Mouse (Mus musculus) MN1 (cell line): ENCODE measurements around the gene Kcnj10.

Experiments
- DNase-seq: peaks from one replicate; pipeline ENCODE4 v3.0.0-alpha.2; 2016; ENCODE audit warnings: low spot score

Kcnj10 gene

GRCm38 (mm10) chr1:172380066-172380465 lies 39.1 kb downstream of the Kcnj10 start:
- DNase-seq = peak; percentile 60

GRCm38 (mm10) chr1:172382090-172382489 lies 41.1 kb downstream of the Kcnj10 start:
- no peak for DNase-seq

GRCm38 (mm10) chr1:172387246-172387645 lies 46.2 kb downstream of the Kcnj10 start:
- no peak for DNase-seq

- DNase-seq = no peak
These were observed 49.8 kb downstream of the Kcnj10 start for GRCm38 (mm10) chr1:172390769-172391168.

GRCm38 (mm10) chr1:172391807-172392581 lies 51.0 kb downstream of the Kcnj10 start:
- peak; percentile 68 for DNase-seq

- DNase-seq = no peak
These were observed 51.7 kb downstream of the Kcnj10 start for GRCm38 (mm10) chr1:172392643-172393170.

GRCm38 (mm10) chr1:172393739-172394138 lies 52.7 kb downstream of the Kcnj10 start:
- DNase-seq = peak; percentile 36

- peak; percentile 38 for DNase-seq
These were observed 56.2 kb downstream of the Kcnj10 start for GRCm38 (mm10) chr1:172396996-172397752.

- DNase-seq = peak; percentile 40
These were observed 65.2 kb downstream of the Kcnj10 start for GRCm38 (mm10) chr1:172406077-172406706.

GRCm38 (mm10) chr1:172408996-172409395 lies 68.0 kb downstream of the Kcnj10 start:
- DNase-seq = peak; percentile 86

- peak; percentile 58 for DNase-seq
These were observed 68.4 kb downstream of the Kcnj10 start for GRCm38 (mm10) chr1:172409431-172409830.

- peak; percentile 64 for DNase-seq
These were observed 69.8 kb downstream of the Kcnj10 start for GRCm38 (mm10) chr1:172410806-172411205.

GRCm38 (mm10) chr1:172412204-172412603 lies 71.2 kb downstream of the Kcnj10 start:
- DNase-seq = peak; percentile 34

- DNase-seq = no peak
These were observed 72.7 kb downstream of the Kcnj10 start for GRCm38 (mm10) chr1:172413491-172414230.

GRCm38 (mm10) chr1:172414231-172414585 lies 73.2 kb downstream of the Kcnj10 start:
- no peak for DNase-seq

GRCm38 (mm10) chr1:172415061-172415460 lies 74.1 kb downstream of the Kcnj10 start:
- DNase-seq = no peak

GRCm38 (mm10) chr1:172418173-172418572 lies 77.2 kb downstream of the Kcnj10 start:
- DNase-seq = no peak

GRCm38 (mm10) chr1:172418642-172419041 lies 77.6 kb downstream of the Kcnj10 start:
- no peak for DNase-seq

- DNase-seq = no peak
These were observed 79.2 kb downstream of the Kcnj10 start for GRCm38 (mm10) chr1:172420181-172420580.

- DNase-seq = no peak
These were observed 82.4 kb downstream of the Kcnj10 start for GRCm38 (mm10) chr1:172423393-172423792.
